Mouse (Mus musculus): ENCODE data around the gene Chd4. TPM values are rescaled to one million over a fixed set of nuclear protein-coding genes. Genes with fewer than 3 reads are reported as not detected.

Chd4 gene
- polyA plus RNA-seq, 1 experiment = 6.8 TPM

GRCm38 (mm10) chr6:125088561-125089321, 7.0 kb upstream of the Chd4 start:
- Histone ChIP-seq H3K36me3 (ENCODE audit: control insufficient read depth) (no peaks in the 10 kb centered on the region), H3K27me3 (ENCODE audit: control insufficient read depth) (no peaks in the 10 kb centered on the region), H3K9me3 (ENCODE audit: control insufficient read depth, low read length) (no peaks in the 10 kb centered on the region), H3K4me3 (replicated peaks) (peak overlapping the region; percentile 55), H3K4me1 (ENCODE audit: control insufficient read depth) (peaks cover 45% of the 10 kb centered on the region)
- TF ChIP-seq TAL1 (IDR thresholded peaks at IDR 0.05; ENCODE audit: low read length) (no peak), GATA1 (IDR thresholded peaks at IDR 0.05; ENCODE audit: low read length) (no peak)

- no peak for TF ChIP-seq GATA1 (IDR thresholded peaks at IDR 0.05; ENCODE audit: low read length)
- TF ChIP-seq TAL1 (IDR thresholded peaks at IDR 0.05; ENCODE audit: low read length) = no peak
- no peaks in the 10 kb centered on the region for H3K27me3 ChIP-seq (ENCODE audit: control insufficient read depth)
- H3K9me3 ChIP-seq (ENCODE audit: control insufficient read depth, low read length) = no peaks in the 10 kb centered on the region
- no peaks in the 10 kb centered on the region for H3K36me3 ChIP-seq (ENCODE audit: control insufficient read depth)
- peak overlapping the region; percentile 55 for H3K4me3 ChIP-seq (replicated peaks)
- H3K4me1 ChIP-seq (ENCODE audit: control insufficient read depth) = peaks cover 47% of the 10 kb centered on the region
These were observed 6.1 kb upstream of the Chd4 start for GRCm38 (mm10) chr6:125089521-125090321.

DNA sequence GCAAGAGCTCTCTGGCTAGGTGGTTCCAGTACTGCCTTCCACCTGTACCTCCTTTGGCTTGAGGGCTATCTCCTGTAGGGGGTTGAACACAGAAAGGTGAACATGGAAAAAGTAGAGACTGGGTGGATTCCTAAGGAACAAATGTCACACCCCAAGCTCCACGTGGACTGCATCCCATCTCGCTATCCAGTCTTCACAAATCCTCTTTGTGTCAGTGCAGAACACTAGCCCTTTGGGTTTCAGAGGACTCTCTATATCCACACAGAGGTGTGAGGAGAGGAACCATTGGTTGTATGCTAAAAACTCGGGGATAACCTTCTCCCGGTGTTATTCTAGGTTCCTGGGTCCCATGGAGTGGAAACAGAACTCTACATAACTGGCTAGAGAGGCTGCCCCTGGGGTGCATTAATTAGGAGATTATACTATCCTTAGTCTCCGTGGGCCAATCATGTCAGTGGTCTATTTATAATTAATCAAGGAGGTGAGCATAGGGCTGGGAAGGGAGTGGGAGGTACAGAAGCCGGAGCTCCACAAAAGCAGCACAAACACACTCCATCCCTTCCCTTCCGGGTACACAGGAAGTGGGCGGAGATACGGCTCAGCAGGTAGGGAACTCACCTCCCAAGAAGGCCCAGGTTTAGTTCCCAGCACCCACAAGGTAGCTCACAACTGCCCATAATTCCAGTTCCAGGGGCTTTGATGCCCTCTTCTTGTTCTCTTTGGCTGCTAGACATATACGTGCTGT, 5.3 kb upstream of the Chd4 start:
- Histone ChIP-seq H3K36me3 (ENCODE audit: control insufficient read depth) (no peaks in the 10 kb centered on the region), H3K4me3 (replicated peaks) (peak overlapping the region; percentile 55)

GRCm38 (mm10) chr6:125092372-125092771, 3.4 kb upstream of the Chd4 start:
- TF ChIP-seq TAL1 (IDR thresholded peaks at IDR 0.05; ENCODE audit: low read length) (no peak), GATA1 (IDR thresholded peaks at IDR 0.05; ENCODE audit: low read length) (no peak)
- Histone ChIP-seq H3K4me1 (ENCODE audit: control insufficient read depth) (peaks cover 71% of the 10 kb centered on the region), H3K27me3 (ENCODE audit: control insufficient read depth) (no peaks in the 10 kb centered on the region), H3K9me3 (ENCODE audit: control insufficient read depth, low read length) (no peaks in the 10 kb centered on the region), H3K4me3 (replicated peaks) (no peak overlapping the region), H3K36me3 (ENCODE audit: control insufficient read depth) (no peaks in the 10 kb centered on the region; the same call in 1 of the 2 replicates)

More for the DNA sequence above, 5.3 kb upstream of the Chd4 start:
- H3K27me3 ChIP-seq (ENCODE audit: control insufficient read depth) = no peaks in the 10 kb centered on the region
- no peaks in the 10 kb centered on the region for H3K9me3 ChIP-seq (ENCODE audit: control insufficient read depth, low read length)
- H3K4me1 ChIP-seq (ENCODE audit: control insufficient read depth) = peaks cover 55% of the 10 kb centered on the region
- TF ChIP-seq GATA1 (IDR thresholded peaks at IDR 0.05; ENCODE audit: low read length) = no peak
- TF ChIP-seq TAL1 (IDR thresholded peaks at IDR 0.05; ENCODE audit: low read length) = no peak

DNA sequence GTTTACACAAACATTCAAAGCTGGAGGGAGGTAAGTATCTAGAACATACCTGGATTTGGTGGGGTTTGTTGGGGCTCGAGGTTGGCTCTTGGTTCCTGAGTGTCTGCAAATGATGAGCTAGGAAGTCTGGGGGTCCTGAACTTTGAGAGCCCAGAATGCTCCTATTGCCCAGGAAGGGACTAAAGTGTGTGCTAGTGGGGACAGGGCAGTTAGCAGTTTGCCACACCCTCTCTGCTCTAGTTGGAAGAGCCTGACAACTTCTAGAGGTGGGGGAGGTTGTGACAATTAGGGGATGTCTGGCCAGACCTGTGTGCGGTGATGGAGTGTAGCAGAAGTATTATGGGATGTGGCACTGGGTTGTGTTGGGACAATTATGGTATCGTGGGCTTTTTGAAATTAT, 938 bp upstream of the Chd4 start:
- TF ChIP-seq GATA1 (IDR thresholded peaks at IDR 0.05; ENCODE audit: low read length) = no peak
- no peak for TF ChIP-seq TAL1 (IDR thresholded peaks at IDR 0.05; ENCODE audit: low read length)
- Histone ChIP-seq H3K36me3 (ENCODE audit: control insufficient read depth) (peaks cover 22% of the 10 kb centered on the region), H3K27me3 (ENCODE audit: control insufficient read depth) (no peaks in the 10 kb centered on the region), H3K4me1 (ENCODE audit: control insufficient read depth) (peaks cover 76% of the 10 kb centered on the region), H3K4me3 (replicated peaks) (no peak overlapping the region), H3K9me3 (ENCODE audit: control insufficient read depth, low read length) (no peaks in the 10 kb centered on the region)

DNA sequence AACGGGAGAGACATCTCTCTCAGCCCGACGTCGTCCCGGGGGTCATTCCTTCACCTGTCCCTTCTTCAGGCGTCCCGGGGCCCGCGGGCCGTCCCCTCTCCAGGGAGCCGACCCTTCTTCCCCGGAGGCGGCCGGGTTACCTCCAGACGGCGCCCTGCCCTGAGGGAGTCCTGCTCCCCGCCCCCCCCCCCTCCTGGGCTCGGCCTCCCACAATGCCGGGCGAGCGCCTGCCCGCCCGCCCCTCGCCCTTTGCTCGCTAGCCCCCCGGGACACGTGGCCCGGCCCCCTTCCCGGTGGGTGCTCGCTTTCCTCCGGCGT, 457 bp downstream of the Chd4 start:
- TF ChIP-seq TAL1 (IDR thresholded peaks at IDR 0.05; ENCODE audit: low read length) (no peak), GATA1 (IDR thresholded peaks at IDR 0.05; ENCODE audit: low read length) (no peak)
- peaks cover 73% of the 10 kb centered on the region for H3K4me1 ChIP-seq (ENCODE audit: control insufficient read depth)

DNA sequence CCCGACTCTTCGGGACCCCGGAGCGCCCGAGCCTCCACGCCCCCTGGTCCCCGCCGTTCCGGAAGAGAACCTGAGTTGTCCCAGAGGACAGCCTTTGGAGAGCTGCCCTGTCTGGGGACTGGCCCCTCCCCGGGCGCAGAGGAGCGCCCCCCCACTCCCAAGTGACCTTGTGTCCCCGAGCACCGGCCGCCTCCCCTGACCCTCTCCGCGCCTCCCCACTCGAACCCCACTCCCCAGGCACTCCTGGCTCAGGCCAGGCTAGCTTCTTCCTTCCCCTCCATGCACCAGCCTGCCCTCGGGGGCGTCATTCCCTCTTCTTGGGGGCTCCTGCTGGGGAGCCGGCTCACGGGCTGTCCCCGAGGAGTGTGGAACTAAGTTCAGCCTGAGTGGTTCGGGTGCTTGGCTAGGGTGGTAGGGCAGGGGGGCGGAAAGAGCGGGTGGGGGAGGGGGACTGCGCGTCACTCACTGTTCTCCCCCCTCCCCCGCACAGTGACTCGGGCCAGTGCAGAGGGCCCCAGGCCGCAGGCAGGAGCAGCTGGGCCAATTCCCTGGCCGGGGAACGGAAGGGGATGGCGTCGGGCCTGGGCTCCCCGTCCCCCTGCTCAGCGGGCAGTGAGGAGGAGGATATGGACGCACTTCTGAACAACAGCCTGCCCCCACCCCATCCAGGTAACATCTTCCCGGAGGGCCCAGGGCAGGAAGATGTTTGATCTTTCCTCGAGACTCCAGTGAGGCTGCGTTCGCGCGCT, 990 bp downstream of the Chd4 start:
- Histone ChIP-seq H3K27me3 (ENCODE audit: control insufficient read depth) (no peaks in the 10 kb centered on the region), H3K9me3 (ENCODE audit: control insufficient read depth, low read length) (no peaks in the 10 kb centered on the region), H3K36me3 (ENCODE audit: control insufficient read depth) (peaks cover 41% of the 10 kb centered on the region), H3K4me3 (replicated peaks) (peak overlapping the region; percentile 96), H3K4me1 (ENCODE audit: control insufficient read depth) (peaks cover 77% of the 10 kb centered on the region)
- TF ChIP-seq GATA1 (IDR thresholded peaks at IDR 0.05; ENCODE audit: low read length) (no peak), TAL1 (IDR thresholded peaks at IDR 0.05; ENCODE audit: low read length) (no peak)

More for the DNA sequence above, 457 bp downstream of the Chd4 start:
- Histone ChIP-seq H3K9me3 (ENCODE audit: control insufficient read depth, low read length) (no peaks in the 10 kb centered on the region), H3K27me3 (ENCODE audit: control insufficient read depth) (no peaks in the 10 kb centered on the region), H3K4me3 (replicated peaks) (peak overlapping the region; percentile 96), H3K36me3 (ENCODE audit: control insufficient read depth) (peaks cover 36% of the 10 kb centered on the region)

GRCm38 (mm10) chr6:125097346-125097689, 1.5 kb downstream of the Chd4 start:
- H3K4me3 ChIP-seq (replicated peaks) = peak overlapping the region; percentile 96
- H3K27me3 ChIP-seq (ENCODE audit: control insufficient read depth) = no peaks in the 10 kb centered on the region
- H3K36me3 ChIP-seq (ENCODE audit: control insufficient read depth) = peaks cover 47% of the 10 kb centered on the region
- H3K4me1 ChIP-seq (ENCODE audit: control insufficient read depth) = peaks cover 80% of the 10 kb centered on the region
- TF ChIP-seq GATA1 (IDR thresholded peaks at IDR 0.05; ENCODE audit: low read length) (no peak), TAL1 (IDR thresholded peaks at IDR 0.05; ENCODE audit: low read length) (no peak)
- no peaks in the 10 kb centered on the region for H3K9me3 ChIP-seq (ENCODE audit: control insufficient read depth, low read length)
